18 mouse cellular contexts compared by ENCODE assay signal in the genomic region with DNA sequence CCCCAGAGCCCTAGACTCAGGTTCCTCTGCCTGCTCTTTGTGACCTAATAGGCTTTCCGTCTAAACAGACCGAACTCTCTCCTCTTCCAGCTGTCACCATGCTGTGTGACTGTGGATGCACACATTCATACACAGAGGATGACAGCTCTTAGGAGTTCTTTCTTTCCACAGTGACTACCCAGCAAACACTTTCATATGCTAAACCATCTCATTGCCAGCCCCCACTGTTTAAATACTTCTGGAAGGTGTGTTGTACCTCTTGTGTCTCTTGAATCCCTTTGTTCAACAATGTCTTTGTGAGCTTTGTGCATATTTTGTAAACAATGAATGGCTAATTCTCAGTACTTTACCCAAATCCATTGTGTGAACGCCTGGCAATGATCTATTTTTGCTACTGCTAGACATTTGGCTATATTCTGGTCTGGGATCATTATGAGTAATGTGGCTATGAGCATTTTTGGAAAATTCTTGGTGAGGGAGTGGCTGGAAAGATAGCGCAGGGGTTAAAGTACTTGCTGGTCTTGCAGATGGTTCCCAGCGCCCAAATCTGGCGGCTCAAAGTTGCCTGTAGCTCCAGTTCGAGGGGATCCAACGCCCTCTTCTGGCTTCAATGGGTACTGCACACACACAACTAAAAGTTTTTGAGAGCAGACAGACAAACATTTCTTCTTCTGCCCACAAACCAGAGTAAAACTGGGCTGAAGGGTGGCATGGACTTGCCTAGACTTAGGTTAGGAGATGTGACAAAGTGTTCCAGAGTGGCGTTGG. TPM values are rescaled to one million over a fixed set of nuclear protein-coding genes. Genes with fewer than 3 reads are reported as not detected.
DNase-seq lines count a peak whose midpoint lies in the region; ATAC-seq and TF ChIP-seq lines count a peak whose summit lies in the region.
"Had no signal": no experiment of that assay in that cellular context is flagged by ENCODE, and none has a peak within 500 bp of the region (broad histone marks: within the 10 kb centered on the region; RNA-seq: fewer than 3 reads in every experiment).

No protein-coding gene starts in this region.

- no peaks in the 10 kb centered on the region for H3K36me3 ChIP-seq in kidney, postnatal 0 days (ENCODE audit: insufficient read depth, low read length)
- H3K36me3 ChIP-seq in MEL (ENCODE audit: control insufficient read depth in 1 of 2, insufficient read depth in 2 of 2, low read length in 2 of 2), result peaks cover 0 to 3% of the 10 kb centered on the region in 2 experiments; a peak in 1 of 4 replicates
- H3K36me3 ChIP-seq in small intestine, adult 2 months (ENCODE audit: control insufficient read depth, insufficient read depth, low read length), result no peaks in the 10 kb centered on the region
- H3K36me3 ChIP-seq: embryonic facial prominence, embryonic 12.5 days; heart, embryonic 12.5 days; hindbrain, embryonic 15.5 days; limb, embryonic 15.5 days; lung, embryonic 15.5 days; midbrain, embryonic 15.5 days had no signal

- no peak overlapping the region for H3K27ac ChIP-seq in kidney, postnatal 0 days
- no peak overlapping the region for H3K27ac ChIP-seq in MEL (ENCODE audit: control insufficient read depth, low read depth, low read length)
- no peak overlapping the region for H3K27ac ChIP-seq in small intestine, adult 2 months (ENCODE audit: insufficient read depth, low read depth, low read length)
- H3K27ac ChIP-seq: embryonic facial prominence, embryonic 12.5 days; hindbrain, embryonic 15.5 days; limb, embryonic 15.5 days; lung, embryonic 15.5 days; midbrain, embryonic 15.5 days had no signal

- WGBS in kidney, postnatal 0 days, result 72% methylated on average over 9 of the region's 9 CpGs
- 63% methylated on average over 9 of the region's 9 CpGs for WGBS in small intestine, adult 2 months

- peaks cover 8% of the 10 kb centered on the region for H3K4me1 ChIP-seq in kidney, postnatal 0 days (replicated peaks; ENCODE audit: insufficient read depth, low read length)
- peaks cover 0 to 11% of the 10 kb centered on the region in 2 experiments; a peak in 2 of 4 replicates for H3K4me1 ChIP-seq in MEL (ENCODE audit: control insufficient read depth in 1 of 2, insufficient read depth in 2 of 2, low read length in 2 of 2)
- H3K4me1 ChIP-seq in small intestine, adult 2 months (ENCODE audit: control insufficient read depth, insufficient read depth, insufficient read length, low read length), result peaks cover 6% of the 10 kb centered on the region; the same call in 1 of the 2 replicates

- TF ChIP-seq RAD21 in MEL (IDR thresholded peaks at IDR 0.05; ENCODE audit: low read depth, low read length), result no peak

- H3K9me3 ChIP-seq in kidney, postnatal 0 days (replicated peaks; ENCODE audit: low read length), result no peaks in the 10 kb centered on the region
- no peaks in the 10 kb centered on the region for H3K9me3 ChIP-seq in MEL (replicated peaks; ENCODE audit: insufficient read depth, low read length)
- H3K9me3 ChIP-seq: embryonic facial prominence, embryonic 12.5 days; hindbrain, embryonic 15.5 days; limb, embryonic 15.5 days; lung, embryonic 15.5 days; midbrain, embryonic 15.5 days had no signal

- no peaks in the 10 kb centered on the region; the same call in 1 of the 2 replicates for H3K27me3 ChIP-seq in kidney, postnatal 0 days (ENCODE audit: insufficient read depth, low read length)
- H3K27me3 ChIP-seq in MEL (ENCODE audit: control insufficient read depth in 1 of 2, insufficient read depth in 2 of 2, low read length in 2 of 2), result no peaks in the 10 kb centered on the region
- H3K27me3 ChIP-seq in small intestine, adult 2 months (ENCODE audit: control insufficient read depth, insufficient read depth, low read length), result 0 out of 2 replicates have a peak, but pooled peaks cover 8% of the 10 kb centered on the region

- ATAC-seq in kidney, postnatal 0 days (replicated peaks; ENCODE audit: low FRiP score, low read depth), result no peak
- ATAC-seq: midbrain, embryonic 15.5 days had no signal

- H3K4me2 ChIP-seq in kidney, postnatal 0 days (ENCODE audit: low read length), result no peak overlapping the region
- H3K4me2 ChIP-seq: embryonic facial prominence, embryonic 12.5 days; heart, embryonic 12.5 days; hindbrain, embryonic 15.5 days; limb, embryonic 15.5 days; lung, embryonic 15.5 days; midbrain, embryonic 15.5 days had no signal

- DNase-seq in kidney, postnatal 0 days (ENCODE audit: low spot score), result no peak
- DNase-seq in kidney, adult 18-20 months, result no peak
- DNase-seq in retina, postnatal 1 day, result peak; percentile 40
- no peak for DNase-seq in retina, embryonic 14.5 days (ENCODE audit: low spot score)
- DNase-seq in MEL (ENCODE audit: low read depth, low spot score), result no peak
- no peak for DNase-seq in kidney, postnatal 10 days
- DNase-seq: adrenal gland, adult 8-10 months; gastrocnemius, postnatal 25 days; kidney, adult 2 months; kidney, postnatal 36 days; thymus, postnatal 4 days had no signal

- H3K9ac ChIP-seq in kidney, postnatal 0 days (ENCODE audit: low read depth, low read length), result no peak overlapping the region
- H3K9ac ChIP-seq in MEL (ENCODE audit: control insufficient read depth, low read depth, low read length, poor library complexity, severe bottlenecking), result no peak overlapping the region
- H3K9ac ChIP-seq: embryonic facial prominence, embryonic 12.5 days; heart, embryonic 12.5 days; hindbrain, embryonic 15.5 days; limb, embryonic 15.5 days; lung, embryonic 15.5 days; midbrain, embryonic 15.5 days had no signal

- TF ChIP-seq EP300 in MEL (IDR thresholded peaks at IDR 0.05; ENCODE audit: low read depth in 1 of 2, low read length in 2 of 2), result no peak

- peak; percentile 10; the same call in 1 of the 2 replicates for TF ChIP-seq CTCF in kidney, postnatal 0 days (IDR thresholded peaks at IDR 0.05; ENCODE audit: low read depth)
- peak; percentile 22 to 36 (median 24); a peak in 3 of 6 replicates for TF ChIP-seq CTCF in MEL (IDR thresholded peaks at IDR 0.05 in 2 of 3, conservative IDR thresholded peaks at IDR 0.05 in 1 of 3; ENCODE audit: control insufficient read depth in 1 of 3, insufficient read depth in 1 of 3, low read depth in 2 of 3, low read length in 3 of 3, poor library complexity in 1 of 3, severe bottlenecking in 1 of 3)
- 0 out of 2 replicates have a peak, but pooled peaks have one; percentile 9 for TF ChIP-seq CTCF in small intestine, adult 2 months (IDR thresholded peaks at IDR 0.05; ENCODE audit: extremely low read depth, insufficient read length, insufficient replicate concordance, low read depth, low read length)

- H3K79me2 ChIP-seq in MEL (ENCODE audit: control insufficient read depth, insufficient read depth, low read length, poor library complexity), result no peaks in the 10 kb centered on the region; the same call in 1 of the 2 replicates

- no peak for TF ChIP-seq POLR2A in MEL (IDR thresholded peaks at IDR 0.05; ENCODE audit: control insufficient read depth in 1 of 2, insufficient read depth in 1 of 2, low read depth in 1 of 2, low read length in 2 of 2, poor library complexity in 1 of 2)
- TF ChIP-seq POLR2A in small intestine, adult 2 months (IDR thresholded peaks at IDR 0.05; ENCODE audit: low read depth, low read length), result no peak

- H3K4me3 ChIP-seq in kidney, postnatal 0 days (replicated peaks; ENCODE audit: low read depth, low read length), result no peak overlapping the region
- H3K4me3 ChIP-seq in MEL (ENCODE audit: control insufficient read depth in 1 of 2, insufficient read depth in 1 of 2, low read depth in 2 of 2, low read length in 2 of 2), result no peak overlapping the region
- no peak overlapping the region for H3K4me3 ChIP-seq in small intestine, adult 2 months (ENCODE audit: low read depth, low read length)
- H3K4me3 ChIP-seq: embryonic facial prominence, embryonic 12.5 days; heart, embryonic 12.5 days; hindbrain, embryonic 15.5 days; limb, embryonic 15.5 days; lung, embryonic 15.5 days; midbrain, embryonic 15.5 days had no signal

TF ChIP-seq in MEL, 35 proteins besides CTCF, POLR2A, EP300 and RAD21:
- TF ChIP-seq MEF2A (IDR thresholded peaks at IDR 0.05; ENCODE audit: extremely low read depth, insufficient replicate concordance, low read depth, low read length, poor library complexity, severe bottlenecking), result no peak
- no peak for TF ChIP-seq ZMIZ1 (IDR thresholded peaks at IDR 0.05; ENCODE audit: low read depth, low read length)
- TF ChIP-seq ETS1 (IDR thresholded peaks at IDR 0.05; ENCODE audit: low read depth, low read length), result no peak
- TF ChIP-seq MAFK (IDR thresholded peaks at IDR 0.05; ENCODE audit: borderline replicate concordance, low read depth, low read length), result no peak
TF ChIP-seq in MEL: peak in this region for 0.

RNA-seq across cellular contexts. Expression of a gene that starts 2.9 kb away (rescaled TPM):
- polyA plus RNA-seq in kidney, postnatal 0 days (2015; fragmentation: Nextera tagmentation; extraction: Ambion mirVana), result 0.68 and 0.74 TPM in 2 replicates
- total RNA-seq in MEL (2012; rRNA removed), result 0.36 and 0.50 TPM in 2 replicates
- polyA plus RNA-seq in MEL (2012; ENCODE audit: insufficient read depth in 1 of 2, insufficient read length in 2 of 2, low read depth in 1 of 2, low replicate concordance in 2 of 2, missing spikeins in 1 of 2), result 1 to 10 TPM in 1 of 2 experiments, not detected in 1; 1.3 TPM
- polyA plus RNA-seq in small intestine, adult 2 months (2012; rRNA removed), result 0.57 and 0.60 TPM in 2 replicates

RNA-seq across cellular contexts. Expression of a gene that starts 17.2 kb away (rescaled TPM):
- 1.7 and 1.9 TPM in 2 replicates for polyA plus RNA-seq in kidney, postnatal 0 days (2015; fragmentation: Nextera tagmentation; extraction: Ambion mirVana)
- total RNA-seq in MEL (2012; rRNA removed), result 0.20 and 0.23 TPM in 2 replicates
- polyA plus RNA-seq in MEL (2012; ENCODE audit: insufficient read depth in 1 of 2, insufficient read length in 2 of 2, low read depth in 1 of 2, low replicate concordance in 2 of 2, missing spikeins in 1 of 2), result under 1 TPM in 1 of 2 experiments, not detected in 1; 0.19 TPM
- 11.1 and 12.1 TPM in 2 replicates for polyA plus RNA-seq in small intestine, adult 2 months (2012; rRNA removed)

RNA-seq across cellular contexts. Expression of a gene that starts 46.2 kb away (rescaled TPM):
- 7.5 and 7.6 TPM in 2 replicates for polyA plus RNA-seq in kidney, postnatal 0 days (2015; fragmentation: Nextera tagmentation; extraction: Ambion mirVana)
- 12.3 and 12.6 TPM in 2 replicates for total RNA-seq in MEL (2012; rRNA removed)
- polyA plus RNA-seq in MEL (2012; ENCODE audit: insufficient read depth in 1 of 2, insufficient read length in 2 of 2, low read depth in 1 of 2, low replicate concordance in 2 of 2, missing spikeins in 1 of 2), result 10 to 100 TPM in 1 of 2 experiments, not detected in 1; 24.1 TPM
- 19.1 and 34.1 TPM in 2 replicates for polyA plus RNA-seq in small intestine, adult 2 months (2012; rRNA removed)
